Mouse (Mus musculus) neutrophil, adult 83 days (primary cell): ENCODE results near the gene 4921511C20Rik. TPM values are rescaled to one million over a fixed set of nuclear protein-coding genes. Genes with fewer than 3 reads are reported as not detected.

Experiments used
- total RNA-seq, 2 experiments: library from RNA; stranded (reverse); gene quantifications; one replicate each; pipeline ENCODE4 v1.2.4; 2023

4921511C20Rik gene
- total RNA-seq, result not detected

GRCm38 (mm10) chrX:127393993-127394392 lies at the start of gene 4921511C20Rik:
4921511C20Rik (plus strand) TSS chrX:127394293.

